Mouse (Mus musculus) intestine, embryonic 14.5 days (tissue): ENCODE results near the gene Aplnr. TPM values are rescaled to one million over a fixed set of nuclear protein-coding genes. Genes with fewer than 3 reads are reported as not detected.

ENCODE experiments used
- ATAC-seq: fragments of 200-750 bp; cut with Nextera tagmentation; replicated peaks from 2 replicates; pipeline ENCODE4 v1.8.0; 2017; ENCODE audit warnings: low read depth, moderate number of reproducible peaks, moderate TSS enrichment, moderate library complexity; ENCODE audit not compliant: low FRiP score, low TSS enrichment
- DNase-seq: peaks from one replicate; pipeline ENCODE4 v3.0.0-alpha.2; 2018; ENCODE audit warnings: low spot score
- H3K27ac ChIP-seq: fragments of 300-500 bp; sonication (generic); 2 replicates; pipeline ENCODE4 v1.5.1; 2014; ENCODE audit warnings: low read depth, mild to moderate bottlenecking, control low read depth
- H3K27me3 ChIP-seq: fragments of 300-500 bp; sonication (generic); replicated peaks from 2 replicates; pipeline ENCODE4 v1.6.1; 2014; ENCODE audit warnings: low read length, control low read depth; ENCODE audit not compliant: control insufficient read depth, insufficient read depth
- H3K36me3 ChIP-seq: fragments of 300-500 bp; sonication (generic); 2 replicates; pipeline ENCODE4 v1.6.1; 2014; ENCODE audit warnings: low read length, control low read depth; ENCODE audit not compliant: control insufficient read depth, insufficient read depth
- H3K4me1 ChIP-seq: fragments of 300-500 bp; sonication (generic); replicated peaks from 2 replicates; pipeline ENCODE4 v1.6.1; 2014; ENCODE audit warnings: low read length, control low read depth, mixed read lengths; ENCODE audit not compliant: control insufficient read depth, insufficient read depth
- H3K4me2 ChIP-seq: fragments of 300-500 bp; sonication (generic); 2 replicates; pipeline ENCODE4 v1.6.1; 2014; ENCODE audit warnings: low read length
- H3K4me3 ChIP-seq: fragments of 300-500 bp; sonication (generic); 2 replicates; pipeline ENCODE4 v1.5.1; 2014; ENCODE audit warnings: low read depth, low read length, control low read depth, mixed read lengths
- H3K9ac ChIP-seq: fragments of 300-500 bp; sonication (generic); 2 replicates; pipeline ENCODE4 v1.6.1; 2014; ENCODE audit warnings: mild to moderate bottlenecking, low read length
- H3K9me3 ChIP-seq: fragments of 300-500 bp; sonication (generic); 2 replicates; pipeline ENCODE4 v1.6.1; 2016; ENCODE audit warnings: low read length, control low read depth; ENCODE audit not compliant: control insufficient read depth
- WGBS: fragments of 180-500 bp; shearing (Covaris S2); extraction: QIAGEN DNeasy Blood & Tissue Kit; methylation state at CpG from one replicate; pipeline ENCODE4 v1.1.7; 2014; 5-methylcytosine and 5-hydroxymethylcytosine counted together
- polyA plus RNA-seq: library from polyadenylated mRNA; unstranded; fragments of >200 nt; fragmentation: Nextera tagmentation; extraction: Ambion mirVana; gene quantifications from 2 replicates; pipeline ENCODE4 v1.2.1, GENCODE M21; 2014

The Aplnr gene
- polyA plus RNA-seq, 1 experiment from 2014 or later, result 54.3 TPM

GRCm38 (mm10) chr2:85139846-85140245 lies 3.8 kb downstream of the Aplnr start:
- H3K27ac ChIP-seq, result no peak overlapping the region
- no peak for ATAC-seq
- H3K36me3 ChIP-seq, result no peaks in the 10 kb centered on the region
- H3K4me1 ChIP-seq, result no peaks in the 10 kb centered on the region
- no peak overlapping the region for H3K4me3 ChIP-seq
- H3K4me2 ChIP-seq, result 0 out of 2 replicates have a peak overlapping the region, but pooled peaks have one; percentile 11
- no peaks in the 10 kb centered on the region for H3K9me3 ChIP-seq
- H3K9ac ChIP-seq, result no peak overlapping the region
- H3K27me3 ChIP-seq, result no peaks in the 10 kb centered on the region
- DNase-seq, result no peak
- 66% methylated on average over 7 of the region's 7 CpGs for WGBS

DNA sequence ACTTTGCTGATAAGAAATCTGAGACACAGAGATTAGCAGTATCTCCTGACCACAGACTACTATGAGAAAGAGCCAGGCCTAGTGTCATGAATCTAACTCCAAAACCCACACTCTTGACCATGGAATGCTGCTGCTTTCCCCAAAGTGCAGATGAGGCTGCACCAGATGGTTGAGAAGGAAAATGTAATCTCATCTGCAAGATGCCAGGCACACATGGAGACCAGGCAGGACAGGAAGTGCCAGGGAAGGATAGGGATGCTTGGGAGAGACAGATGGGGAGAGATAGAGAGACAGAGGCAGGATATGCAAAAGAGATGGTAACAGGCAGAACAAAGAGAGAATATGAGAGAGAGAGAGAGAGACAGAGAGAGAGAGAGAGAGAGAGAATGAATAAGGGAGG lies 4.8 kb downstream of the Aplnr start:
- Histone ChIP-seq H3K9ac (no peak overlapping the region), H3K4me3 (no peak overlapping the region), H3K9me3 (no peaks in the 10 kb centered on the region), H3K27ac (no peak overlapping the region), H3K36me3 (no peaks in the 10 kb centered on the region), H3K4me1 (no peaks in the 10 kb centered on the region), H3K27me3 (no peaks in the 10 kb centered on the region), H3K4me2 (no peak overlapping the region)
- DNase-seq, result no peak
- ATAC-seq, result no peak

- ATAC-seq, result no peak
- Histone ChIP-seq H3K27me3 (no peaks in the 10 kb centered on the region), H3K4me1 (no peaks in the 10 kb centered on the region), H3K36me3 (no peaks in the 10 kb centered on the region), H3K9ac (no peak overlapping the region), H3K4me2 (no peak overlapping the region), H3K9me3 (no peaks in the 10 kb centered on the region), H3K27ac (no peak overlapping the region), H3K4me3 (no peak overlapping the region)
- 92% methylated on average over 2 of the region's 2 CpGs for WGBS
- DNase-seq, result no peak
Measured at GRCm38 (mm10) chr2:85144908-85145307, 8.9 kb downstream of the Aplnr start.

GRCm38 (mm10) chr2:85145346-85145745 lies 9.3 kb downstream of the Aplnr start:
- Histone ChIP-seq H3K27me3 (no peaks in the 10 kb centered on the region), H3K9me3 (no peaks in the 10 kb centered on the region), H3K36me3 (no peaks in the 10 kb centered on the region), H3K4me1 (no peaks in the 10 kb centered on the region), H3K9ac (no peak overlapping the region), H3K4me2 (no peak overlapping the region), H3K4me3 (no peak overlapping the region), H3K27ac (no peak overlapping the region)
- DNase-seq (no peak), ATAC-seq (no peak)
- WGBS, result 78% methylated on average over 3 of the region's 3 CpGs

GRCm38 (mm10) chr2:85147481-85147880 lies 11.5 kb downstream of the Aplnr start:
- no peaks in the 10 kb centered on the region for H3K27me3 ChIP-seq
- 62% methylated on average over 2 of the region's 2 CpGs for WGBS
- H3K4me2 ChIP-seq, result no peak overlapping the region
- no peak overlapping the region for H3K4me3 ChIP-seq
- H3K9me3 ChIP-seq, result no peaks in the 10 kb centered on the region
- no peaks in the 10 kb centered on the region for H3K36me3 ChIP-seq
- no peak overlapping the region for H3K9ac ChIP-seq
- no peak for DNase-seq
- ATAC-seq, result no peak
- no peaks in the 10 kb centered on the region for H3K4me1 ChIP-seq
- no peak overlapping the region for H3K27ac ChIP-seq

DNA sequence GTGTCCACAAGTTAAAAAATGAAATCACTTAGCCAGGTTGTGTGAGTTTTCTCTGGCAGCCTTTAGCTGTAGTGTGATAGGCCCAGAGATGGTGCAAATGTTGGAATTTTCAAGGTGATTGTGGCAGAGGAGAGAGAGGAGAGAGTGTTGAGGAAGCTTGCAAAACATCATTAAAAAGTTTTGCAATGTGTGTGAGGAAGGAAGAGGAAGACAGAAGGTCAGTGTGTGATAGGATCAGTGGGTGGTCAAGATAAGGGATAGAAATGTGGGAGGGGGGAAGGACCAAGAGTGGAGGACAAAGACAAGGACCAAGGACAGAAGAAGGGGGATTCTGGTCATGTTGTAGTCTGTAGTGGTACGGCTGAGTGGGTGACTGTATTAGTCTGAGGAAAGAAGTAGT lies 14.3 kb downstream of the Aplnr start:
- Histone ChIP-seq H3K4me2 (no peak overlapping the region), H3K27me3 (no peaks in the 10 kb centered on the region), H3K4me1 (no peaks in the 10 kb centered on the region), H3K36me3 (no peaks in the 10 kb centered on the region), H3K4me3 (no peak overlapping the region), H3K27ac (no peak overlapping the region), H3K9me3 (no peaks in the 10 kb centered on the region), H3K9ac (no peak overlapping the region)
- no peak for ATAC-seq
- 80% methylated on average over 1 of the region's 1 CpGs for WGBS
- DNase-seq, result no peak

- Histone ChIP-seq H3K9ac (no peak overlapping the region), H3K4me3 (no peak overlapping the region), H3K4me2 (no peak overlapping the region), H3K36me3 (no peaks in the 10 kb centered on the region), H3K4me1 (no peaks in the 10 kb centered on the region), H3K27ac (no peak overlapping the region), H3K27me3 (no peaks in the 10 kb centered on the region), H3K9me3 (no peaks in the 10 kb centered on the region)
- ATAC-seq, result no peak
- WGBS, result 82% methylated on average over 2 of the region's 2 CpGs
- DNase-seq, result no peak
Measured at GRCm38 (mm10) chr2:85151233-85151632, 15.2 kb downstream of the Aplnr start.

- no peak overlapping the region for H3K4me2 ChIP-seq
- no peaks in the 10 kb centered on the region for H3K27me3 ChIP-seq
- no peaks in the 10 kb centered on the region for H3K36me3 ChIP-seq
- no peak overlapping the region for H3K9ac ChIP-seq
- no peaks in the 10 kb centered on the region for H3K9me3 ChIP-seq
- H3K4me3 ChIP-seq, result no peak overlapping the region
- DNase-seq (peak; percentile 37), ATAC-seq (no peak)
- no peaks in the 10 kb centered on the region for H3K4me1 ChIP-seq
- no peak overlapping the region for H3K27ac ChIP-seq
- 82% methylated on average over 9 of the region's 9 CpGs for WGBS
Measured at GRCm38 (mm10) chr2:85155334-85155733, 19.3 kb downstream of the Aplnr start.

DNA sequence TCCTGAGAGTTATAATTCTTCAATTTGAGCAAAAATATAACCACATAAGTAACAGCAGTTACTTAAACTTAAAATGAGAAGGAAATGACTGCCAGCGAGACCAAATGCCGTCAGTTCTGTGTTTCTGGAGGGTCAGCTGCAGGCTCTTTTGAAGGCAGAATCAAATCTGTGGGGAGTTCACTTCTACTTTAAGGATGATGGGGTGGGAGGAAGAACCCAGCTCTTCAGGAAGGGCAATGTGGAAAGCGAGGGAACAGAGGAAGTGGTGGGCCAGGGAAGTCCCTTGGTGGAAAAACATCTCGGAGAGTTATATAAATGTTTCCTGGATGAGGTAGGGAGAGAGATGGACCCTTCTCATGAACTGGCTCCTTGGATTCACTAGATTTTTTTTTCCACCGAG lies 20.1 kb downstream of the Aplnr start:
- ATAC-seq (no peak), DNase-seq (no peak)
- Histone ChIP-seq H3K36me3 (no peaks in the 10 kb centered on the region), H3K9ac (no peak overlapping the region), H3K27ac (no peak overlapping the region), H3K4me2 (no peak overlapping the region), H3K4me1 (peaks cover 7% of the 10 kb centered on the region), H3K4me3 (no peak overlapping the region), H3K9me3 (no peaks in the 10 kb centered on the region), H3K27me3 (no peaks in the 10 kb centered on the region)
- 85% methylated on average over 5 of the region's 5 CpGs for WGBS
